Mouse (Mus musculus): ENCODE measurements around the gene Evi2a.

The Evi2a gene

DNA sequence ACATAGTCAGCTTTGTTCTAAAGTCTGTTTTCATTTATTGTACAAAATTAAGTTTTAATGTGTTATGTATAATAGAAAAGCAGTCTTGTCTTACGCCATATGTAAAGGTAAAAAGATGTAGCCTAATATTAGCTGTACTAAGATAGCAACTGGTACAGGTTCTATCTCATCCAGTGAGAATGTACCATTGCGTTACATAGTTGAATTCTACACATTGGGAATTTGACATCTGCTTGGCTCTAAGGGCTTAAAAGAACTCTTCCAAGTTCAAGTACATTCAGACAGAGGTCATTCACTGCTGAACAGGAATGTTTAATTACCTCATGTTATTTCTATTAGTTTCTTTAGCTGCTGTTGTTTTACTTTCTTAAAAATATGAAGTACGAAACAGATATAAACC, 3.9 kb downstream of the Evi2a start:
- no peak for DNase-seq (ENCODE audit: low read depth, low spot score)

DNA sequence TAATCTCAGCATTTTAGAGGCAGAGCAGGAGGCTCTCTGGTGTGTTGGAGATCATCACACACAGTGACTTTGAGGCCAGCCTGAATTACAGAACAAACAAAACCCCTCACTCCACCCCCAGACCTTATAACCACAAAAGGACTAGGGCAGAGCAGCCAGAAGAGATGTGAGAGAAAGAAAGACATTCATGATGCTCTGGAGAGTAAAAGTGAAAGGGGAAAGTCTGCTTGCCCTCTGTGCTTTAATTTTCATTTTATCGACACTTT, 6.2 kb downstream of the Evi2a start:
- DNase-seq (ENCODE audit: low read depth, low spot score) = no peak

DNA sequence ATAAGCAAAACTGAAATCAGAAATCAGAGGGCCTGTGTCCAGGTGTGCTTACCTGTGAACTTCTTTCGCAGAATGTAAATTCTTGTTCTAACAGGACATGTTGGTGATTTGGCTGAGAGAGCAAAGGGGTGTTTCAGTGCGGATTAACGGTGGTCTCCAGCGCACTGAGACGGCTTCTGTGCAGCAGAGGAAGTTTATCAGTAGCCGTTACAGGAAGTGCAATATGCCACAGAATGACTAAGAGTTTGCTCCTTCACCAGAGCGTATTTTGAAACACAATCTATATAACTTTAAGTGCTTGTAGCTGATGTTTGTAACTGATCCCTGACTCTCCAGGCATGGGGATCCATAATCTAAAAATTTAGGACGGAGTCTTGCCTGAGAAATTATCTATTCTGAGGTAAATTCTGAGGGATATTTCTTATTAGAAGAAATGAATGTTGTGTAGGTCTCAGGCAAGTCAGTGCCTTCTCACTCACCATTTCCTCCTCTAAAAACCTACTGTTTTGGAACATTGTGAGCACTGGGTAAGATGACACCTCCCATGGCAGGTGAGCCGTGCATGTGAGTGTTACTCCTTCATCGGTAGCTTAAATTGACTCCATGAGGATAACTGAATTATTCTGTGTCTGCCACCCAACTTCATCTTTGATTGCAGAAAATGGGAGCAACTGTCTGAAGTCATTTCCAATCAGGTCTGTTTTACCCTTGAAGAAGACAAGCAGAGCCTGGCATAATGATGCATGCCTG, 6.7 kb downstream of the Evi2a start, which contains the start of gene Evi2b:
Gene Evi2b, minus strand, starts transcription at position 203 of the 750 bp plus-strand sequence.
- DNase-seq (ENCODE audit: low read depth, low spot score) = no peak

DNA sequence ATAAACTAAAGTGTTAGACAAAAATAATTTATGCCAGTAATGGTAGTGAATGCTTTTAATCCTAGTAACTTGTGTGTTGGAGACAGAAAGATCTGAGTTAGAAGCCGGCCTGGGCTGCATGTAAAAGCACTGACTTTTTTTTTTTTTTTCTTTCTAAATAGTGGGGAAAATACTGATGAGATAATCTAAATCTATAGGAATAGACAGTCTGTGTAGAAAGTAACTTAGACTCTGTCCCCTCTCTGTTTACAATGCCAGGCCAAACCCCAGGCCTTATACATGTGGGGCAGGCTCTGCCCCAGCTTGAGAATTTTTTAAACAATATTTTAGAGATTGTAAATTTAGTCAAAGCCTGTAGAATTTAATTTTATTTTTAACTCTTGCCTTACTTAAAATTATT, 7.5 kb downstream of the Evi2a start:
- DNase-seq (ENCODE audit: low read depth, low spot score) = no peak

DNA sequence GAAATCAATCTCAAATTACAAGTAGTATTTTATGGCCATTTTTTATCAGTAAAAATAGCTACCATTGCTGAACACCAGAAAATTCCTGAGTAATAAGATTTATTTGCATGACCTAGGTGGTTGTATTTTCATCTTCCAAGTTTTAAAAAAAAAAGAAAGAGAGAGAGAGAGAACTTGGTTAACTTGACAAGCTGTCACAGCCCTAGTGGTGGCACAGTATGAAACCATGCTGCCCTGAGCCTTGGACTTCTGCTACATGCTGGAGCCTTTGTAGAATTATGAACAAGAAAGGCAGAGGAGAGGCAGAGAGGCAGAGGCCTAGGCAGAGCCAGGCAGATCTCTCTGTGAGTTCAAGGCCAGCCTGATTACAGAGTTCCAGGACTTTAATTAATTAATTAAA, 8.5 kb downstream of the Evi2a start:
- no peak for DNase-seq (ENCODE audit: low read depth, low spot score)

DNA sequence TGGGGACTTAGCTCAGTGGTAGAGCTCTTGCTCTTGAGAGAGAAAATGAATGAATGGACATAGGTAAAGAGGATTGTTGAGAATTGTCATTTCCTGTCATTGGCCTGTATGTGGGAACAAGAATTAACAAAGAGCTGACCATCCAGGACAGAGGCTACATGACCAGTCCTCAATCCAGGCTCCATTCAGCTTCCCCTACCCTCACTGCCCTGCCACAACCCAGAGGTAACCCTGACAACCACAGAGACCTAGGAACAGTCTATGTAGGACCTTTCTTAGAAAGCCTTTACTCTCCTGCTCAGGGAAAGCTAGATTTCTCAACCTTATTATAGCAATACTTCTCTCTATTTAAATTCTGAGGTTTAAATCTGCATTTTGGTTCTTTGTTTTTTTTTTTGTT, 9.6 kb downstream of the Evi2a start:
- DNase-seq (ENCODE audit: low read depth, low spot score) = no peak

DNA sequence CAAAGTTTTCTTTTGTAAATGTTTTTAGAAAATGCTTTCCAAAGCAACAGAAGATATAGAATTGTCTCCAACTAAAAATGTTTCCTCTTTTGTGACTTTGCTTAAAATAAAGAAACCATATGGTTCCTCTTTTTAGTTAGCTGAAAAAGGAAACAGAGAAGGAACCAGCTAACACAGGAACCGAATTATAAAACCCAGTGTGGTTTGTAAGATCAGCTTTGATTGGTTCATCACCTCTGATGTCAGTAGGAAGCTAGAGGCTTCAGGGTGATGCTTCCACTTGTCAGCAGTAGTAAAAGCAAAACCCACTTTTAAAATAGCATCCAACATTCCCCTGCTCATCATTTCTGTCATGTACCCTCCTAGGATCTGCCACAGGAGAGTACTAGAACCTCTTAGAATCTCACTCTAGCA, 10.5 kb downstream of the Evi2a start:
- no peak for DNase-seq (ENCODE audit: low read depth, low spot score)

DNA sequence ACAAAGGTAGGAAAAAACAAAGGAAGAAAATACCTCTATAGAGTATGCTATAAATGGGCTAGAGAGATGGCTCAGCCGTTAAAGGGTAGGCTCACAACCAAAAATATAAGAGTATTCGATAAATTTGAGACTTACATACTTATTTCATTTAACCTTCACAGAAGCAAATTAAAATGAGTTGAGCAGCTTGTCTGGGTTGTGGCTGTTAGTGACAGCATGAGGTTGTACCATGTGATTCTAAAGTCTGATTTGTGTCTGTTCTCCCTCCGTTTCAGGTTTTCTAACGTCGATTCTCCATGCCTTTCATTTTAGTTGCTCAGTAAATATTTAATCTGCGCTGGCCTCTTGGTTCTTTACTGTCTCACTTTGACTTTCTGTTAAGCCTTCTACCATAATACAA, 11.1 kb downstream of the Evi2a start:
- no peak for DNase-seq (ENCODE audit: low read depth, low spot score)

DNA sequence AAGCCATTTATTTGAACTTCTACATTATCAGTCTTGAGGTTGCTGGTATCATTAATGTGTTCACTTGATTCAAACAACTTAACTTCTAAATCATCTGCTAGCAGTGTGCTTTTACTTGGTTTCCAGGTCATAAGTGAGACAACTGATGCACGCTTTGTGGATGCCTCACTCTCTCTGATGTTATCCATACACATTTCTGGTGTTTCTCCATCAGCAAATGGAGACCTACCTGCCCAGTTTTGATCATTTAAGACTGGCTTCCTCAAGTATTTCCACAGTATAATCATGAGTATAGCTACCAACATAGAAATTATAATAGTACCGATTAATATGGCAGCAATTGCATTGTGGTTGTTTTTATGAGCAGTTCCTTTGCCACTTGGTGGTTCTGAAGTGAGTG, 14.6 kb downstream of the Evi2a start:
- DNase-seq (ENCODE audit: low read depth, low spot score) = no peak

DNA sequence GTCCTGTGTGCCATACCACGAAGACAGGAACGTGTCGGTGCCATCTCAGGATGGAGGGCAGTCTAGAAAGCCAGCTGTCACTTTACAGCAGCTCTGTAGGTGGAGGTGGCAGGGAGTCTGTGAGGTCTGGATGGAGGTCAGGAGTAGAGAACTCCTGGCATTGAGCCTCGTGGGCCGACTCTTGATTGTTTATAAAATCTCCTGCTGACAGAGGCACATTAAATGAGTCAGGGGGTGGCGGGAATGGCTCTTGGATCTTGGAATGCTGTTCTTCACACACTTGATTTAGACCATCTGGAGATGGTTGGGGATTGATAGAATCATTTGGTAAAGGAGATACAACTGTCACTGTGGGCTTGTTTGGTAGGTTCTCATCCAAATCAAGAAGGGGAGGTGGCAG, 15.1 kb downstream of the Evi2a start:
- no peak for DNase-seq (ENCODE audit: low read depth, low spot score)

DNA sequence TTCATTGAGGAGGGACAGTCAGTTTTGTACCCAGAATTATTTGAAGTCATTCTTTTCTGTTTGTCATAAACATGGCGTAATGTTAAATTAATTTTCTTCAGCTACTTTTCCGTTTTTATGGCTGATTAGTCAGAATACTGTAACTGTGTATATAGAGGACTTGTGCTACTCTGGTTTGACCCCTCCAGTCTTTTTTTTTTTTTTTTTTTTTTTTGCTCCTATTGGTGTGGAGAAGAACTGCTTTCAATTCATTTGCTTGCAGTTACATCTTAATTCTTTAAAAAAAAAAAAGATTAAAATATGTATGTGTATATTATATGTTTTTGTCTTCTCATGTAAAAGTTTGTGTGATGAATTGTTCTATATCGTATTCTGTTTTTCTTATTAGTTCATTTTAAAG, 18.4 kb downstream of the Evi2a start:
- no peak for DNase-seq (ENCODE audit: low read depth, low spot score)

DNA sequence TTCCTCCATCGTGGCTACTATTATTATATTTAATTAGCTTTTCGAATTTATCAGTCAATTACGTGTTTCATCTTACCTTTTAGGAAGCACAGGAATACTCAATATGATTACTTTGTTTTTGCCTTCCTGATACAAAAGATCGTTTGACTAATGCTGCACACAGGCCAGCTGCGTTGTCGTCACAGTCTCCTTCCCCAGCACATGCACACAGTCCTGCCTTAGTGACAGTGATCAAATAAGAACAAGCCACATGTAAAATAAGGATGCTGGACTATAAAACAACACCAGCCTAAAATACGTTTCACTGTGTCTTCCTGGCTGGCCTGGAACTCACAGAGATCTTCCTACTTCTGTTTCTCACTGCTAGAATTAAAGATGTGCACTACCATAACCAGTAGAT, 25.9 kb downstream of the Evi2a start:
- DNase-seq (ENCODE audit: low read depth, low spot score) = no peak

DNA sequence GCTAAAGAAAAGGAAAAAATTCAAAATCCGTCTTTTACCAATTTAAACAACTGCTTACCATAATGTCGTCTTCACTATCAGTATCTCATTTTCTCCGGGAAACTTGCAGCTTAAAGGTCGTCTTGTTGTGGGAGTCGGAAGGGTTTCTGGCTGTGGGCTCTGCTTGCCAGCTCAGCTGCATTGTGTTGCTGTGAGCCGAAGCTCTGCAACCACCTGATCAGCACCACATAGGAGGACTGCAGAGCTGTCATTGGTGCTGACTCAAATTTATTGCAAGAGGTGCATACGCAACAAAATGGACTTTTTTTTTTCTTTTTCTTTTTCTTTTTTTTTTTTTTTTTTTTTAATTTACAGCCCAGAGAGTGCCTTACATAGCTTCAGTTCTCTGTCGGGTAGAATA, 26.6 kb downstream of the Evi2a start, which contains the start of gene Omg:
Gene Omg, minus strand, starts transcription at position 240 of the 400 bp plus-strand sequence.
- no peak for DNase-seq (ENCODE audit: low read depth, low spot score)

DNA sequence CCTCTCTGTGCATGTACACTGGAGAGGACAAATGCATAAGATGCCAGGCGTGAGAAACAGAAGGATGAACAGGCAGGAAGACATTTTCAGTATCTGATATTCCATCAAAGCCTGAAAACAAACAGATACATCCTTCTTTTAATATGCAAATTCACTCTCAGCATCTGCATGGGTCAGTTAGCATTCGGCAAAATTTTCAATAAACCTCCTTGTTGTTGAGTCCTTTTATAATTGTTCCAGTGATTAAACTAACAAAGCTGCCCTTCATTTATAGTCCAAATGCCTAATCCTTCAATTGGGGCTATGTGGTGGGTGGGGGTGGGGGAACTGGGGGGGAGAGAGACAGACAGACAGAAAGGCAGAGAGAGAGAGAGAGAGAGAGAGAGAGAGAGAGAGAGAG, 27.5 kb downstream of the Evi2a start:
- no peak for DNase-seq (ENCODE audit: low read depth, low spot score)

DNA sequence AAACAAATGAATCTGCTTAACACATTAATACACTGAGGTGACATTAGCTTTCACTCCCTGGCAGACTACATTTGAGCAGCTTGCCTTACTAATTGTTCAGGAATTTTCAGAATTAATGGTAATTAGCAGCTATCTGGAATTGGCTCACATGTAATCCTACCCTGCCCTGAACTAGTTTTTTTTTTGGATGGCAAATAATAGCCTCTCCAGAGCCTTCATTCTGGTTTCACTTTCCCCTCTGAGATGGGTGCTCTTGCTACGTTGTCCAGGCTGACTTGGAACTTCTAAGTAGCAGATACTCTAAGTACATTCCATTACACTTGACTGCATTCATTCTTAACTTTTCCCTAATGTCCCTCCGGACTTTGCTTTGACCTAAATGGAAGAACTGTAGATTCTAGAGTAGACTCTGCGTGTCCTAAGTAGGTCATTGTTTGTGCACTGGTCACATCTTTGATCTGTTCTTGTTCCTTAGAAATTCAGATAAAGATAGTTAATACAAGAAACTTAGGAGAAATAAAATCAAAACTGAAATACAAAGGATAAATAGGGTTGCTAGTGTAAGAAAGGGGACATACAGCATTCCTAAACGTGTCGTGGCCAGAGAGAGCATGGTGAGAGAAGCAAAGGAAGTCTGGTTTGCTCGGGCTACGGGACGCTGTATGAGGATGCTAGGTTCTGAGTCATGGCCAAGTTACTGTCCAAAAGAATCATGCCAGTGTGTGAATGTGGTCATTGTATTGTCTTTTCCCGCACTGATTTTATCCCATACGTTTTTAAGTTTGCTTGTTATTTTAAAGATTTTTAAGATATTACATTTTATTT, 35.2 kb downstream of the Evi2a start:
- no peak for DNase-seq (ENCODE audit: low read depth, low spot score)

DNA sequence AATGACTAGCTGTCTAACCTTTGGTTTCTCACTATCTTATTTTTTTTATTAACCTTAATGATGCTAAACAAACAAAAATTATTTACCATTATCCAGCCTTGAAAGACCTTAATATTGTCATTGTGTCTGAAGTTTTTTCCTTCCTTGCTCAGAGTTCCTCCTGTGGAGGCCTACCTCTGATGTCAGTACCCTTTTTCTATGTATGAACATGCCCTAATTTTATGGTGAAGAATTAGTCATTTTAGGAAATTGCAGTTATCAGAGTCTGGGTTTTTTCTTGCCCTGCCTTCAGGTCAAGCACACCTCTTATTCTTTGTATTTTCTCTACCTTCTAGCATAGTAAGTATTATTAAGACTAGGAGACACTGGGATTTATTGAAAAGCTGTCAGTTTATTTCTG, 45.7 kb downstream of the Evi2a start:
- DNase-seq (ENCODE audit: low read depth, low spot score) = no peak

DNA sequence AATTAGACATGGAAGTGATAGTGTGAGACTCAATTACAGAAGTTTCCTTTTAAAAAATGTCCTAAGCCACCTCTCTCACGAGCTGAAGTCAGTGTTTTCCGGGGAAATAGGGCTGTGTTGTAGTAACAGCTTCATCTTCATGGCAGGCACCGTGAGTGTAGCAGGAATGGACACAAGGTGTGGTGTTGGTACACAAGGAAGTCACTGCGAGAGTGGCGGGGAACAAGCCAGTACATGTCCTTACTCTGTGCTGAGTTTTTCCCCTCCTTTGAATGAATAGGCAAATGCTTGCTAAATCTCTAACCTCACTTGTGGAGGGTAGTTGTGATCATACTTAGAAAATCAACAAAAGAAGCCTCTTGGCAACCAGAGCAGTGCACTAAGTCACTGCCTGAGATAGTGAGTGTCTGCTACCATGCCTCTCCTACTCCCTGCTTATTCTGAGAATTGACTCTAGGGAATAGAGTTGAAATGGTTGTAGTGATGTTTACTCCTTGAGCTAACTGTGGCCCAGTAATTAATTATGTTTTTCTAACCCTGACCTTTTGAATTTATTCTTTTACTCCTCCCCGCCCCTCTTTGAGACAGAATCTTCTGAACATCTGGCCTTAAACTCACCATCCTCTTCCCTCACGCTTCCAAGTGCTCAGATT, 46.4 kb downstream of the Evi2a start:
- DNase-seq (ENCODE audit: low read depth, low spot score) = no peak

DNA sequence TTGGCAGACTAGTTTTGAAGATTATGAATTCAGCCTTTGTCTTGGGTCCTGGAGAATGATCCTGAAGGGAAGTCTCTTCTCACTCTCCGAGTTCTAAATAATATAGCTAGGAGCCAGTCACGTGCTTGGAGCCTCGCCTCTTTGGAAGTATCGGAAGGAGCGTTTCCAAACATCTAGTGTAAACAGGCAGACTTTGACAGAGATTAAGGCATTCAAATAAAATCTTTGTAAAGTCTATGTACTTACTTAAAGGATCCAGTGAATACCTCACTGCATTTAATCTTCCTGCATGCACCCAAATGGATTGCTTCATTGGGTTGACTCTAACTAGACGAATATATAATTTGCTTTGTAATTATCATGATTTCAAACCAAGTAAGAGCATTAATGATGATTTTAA, 47.0 kb downstream of the Evi2a start:
- DNase-seq (ENCODE audit: low read depth, low spot score) = no peak
